Comparison of ENCODE assay signal across 9 mouse cellular contexts in genomic region chr10:61424500-61424899, GRCm38 (mm10). TPM values are rescaled to one million over a fixed set of nuclear protein-coding genes. Genes with fewer than 3 reads are reported as not detected.
DNase-seq lines count a peak whose midpoint lies in the region; ATAC-seq and TF ChIP-seq lines count a peak whose summit lies in the region.
"Had no signal": no experiment of that assay in that cellular context is flagged by ENCODE, and none has a peak within 500 bp of the region (broad histone marks: within the 10 kb centered on the region; RNA-seq: fewer than 3 reads in every experiment).

No protein-coding gene starts in this region.

- no peak for TF ChIP-seq CTCF in kidney, adult 2 months (conservative IDR thresholded peaks at IDR 0.05; ENCODE audit: insufficient read depth, insufficient read length, low read depth, low read length)
- TF ChIP-seq CTCF in hindbrain, postnatal 0 days (IDR thresholded peaks at IDR 0.05; ENCODE audit: low read depth) = no peak

- H3K4me3 ChIP-seq in kidney, embryonic 14.5 days (ENCODE audit: low read length) = no peak overlapping the region
- H3K4me3 ChIP-seq in kidney, adult 2 months (ENCODE audit: insufficient read depth, low read depth, low read length) = no peak overlapping the region
- H3K4me3 ChIP-seq in hindbrain, postnatal 0 days (ENCODE audit: low read length) = no peak overlapping the region

- 38% methylated on average over 7 of the region's 7 CpGs for WGBS in kidney, embryonic 14.5 days
- 10% methylated on average over 7 of the region's 7 CpGs for WGBS in kidney, adult 2 months
- 11% methylated on average over 7 of the region's 7 CpGs for WGBS in hindbrain, postnatal 0 days

- H3K4me1 ChIP-seq in kidney, embryonic 14.5 days (ENCODE audit: control insufficient read depth, insufficient read depth, low read length) = no peaks in the 10 kb centered on the region
- H3K4me1 ChIP-seq in kidney, adult 2 months (ENCODE audit: control insufficient read depth, insufficient read depth, low read length) = peaks cover 5% of the 10 kb centered on the region; the same call in 1 of the 2 replicates
- peaks cover 5% of the 10 kb centered on the region; the same call in 1 of the 2 replicates for H3K4me1 ChIP-seq in hindbrain, postnatal 0 days (ENCODE audit: insufficient read depth, low read length)

- no peak overlapping the region for H3K9ac ChIP-seq in kidney, embryonic 14.5 days (ENCODE audit: low read depth, low read length)
- no peak overlapping the region for H3K9ac ChIP-seq in hindbrain, postnatal 0 days (replicated peaks; ENCODE audit: low read length)

- no peaks in the 10 kb centered on the region for H3K9me3 ChIP-seq in kidney, embryonic 14.5 days (ENCODE audit: control insufficient read depth, low read length)
- no peaks in the 10 kb centered on the region for H3K9me3 ChIP-seq in hindbrain, postnatal 0 days (ENCODE audit: low read length)

- H3K36me3 ChIP-seq in kidney, embryonic 14.5 days (ENCODE audit: control insufficient read depth, insufficient read depth, low read length) = peaks cover 1% of the 10 kb centered on the region; the same call in 1 of the 2 replicates
- H3K36me3 ChIP-seq in kidney, adult 2 months (ENCODE audit: control insufficient read depth, insufficient read depth, low read length) = no peaks in the 10 kb centered on the region
- H3K36me3 ChIP-seq in hindbrain, postnatal 0 days (ENCODE audit: insufficient read depth, low read length) = peaks cover 1% of the 10 kb centered on the region; the same call in 1 of the 2 replicates

- DNase-seq in kidney, adult 2 months = no peak
- DNase-seq in 3T3-L1 (ENCODE audit: low read depth, low spot score) = peak; percentile 13
- DNase-seq in ZHBTc4 (ENCODE audit: low read depth, low spot score) = peak; percentile 73
- DNase-seq in hindbrain, postnatal 0 days (ENCODE audit: low spot score) = peak; percentile 66
- DNase-seq in urinary bladder, postnatal 25 days (ENCODE audit: low spot score) = no peak
- no peak for DNase-seq in layer of hippocampus, postnatal 10 days (ENCODE audit: low spot score in 2 of 2)

- no peak overlapping the region for H3K27ac ChIP-seq in kidney, embryonic 14.5 days (ENCODE audit: low read depth, low read length)
- H3K27ac ChIP-seq in kidney, adult 2 months (ENCODE audit: insufficient read depth, low read depth, low read length) = no peak overlapping the region
- H3K27ac ChIP-seq in hindbrain, postnatal 0 days = no peak overlapping the region

- no peak for TF ChIP-seq POLR2A in kidney, adult 2 months (IDR thresholded peaks at IDR 0.05; ENCODE audit: low read depth, low read length)

- peak; percentile 22; the same call in 1 of the 2 replicates for ATAC-seq in kidney, embryonic 14.5 days (ENCODE audit: low FRiP score, low TSS enrichment)
- ATAC-seq in hindbrain, postnatal 0 days = peak; percentile 68
- no peak for ATAC-seq in granulocyte monocyte progenitor cell, adult 5-6 weeks (replicated peaks; ENCODE audit: poor library complexity, severe bottlenecking)
- ATAC-seq: Patski had no signal

- peaks cover 10% of the 10 kb centered on the region for H3K27me3 ChIP-seq in kidney, embryonic 14.5 days (ENCODE audit: control insufficient read depth, insufficient read depth, low read length)
- H3K27me3 ChIP-seq in kidney, adult 2 months (replicated peaks; ENCODE audit: control insufficient read depth, insufficient read depth, low read length) = no peaks in the 10 kb centered on the region
- H3K27me3 ChIP-seq in hindbrain, postnatal 0 days (ENCODE audit: insufficient read depth, low read length) = peaks cover 5% of the 10 kb centered on the region; the same call in 1 of the 2 replicates
- H3K27me3 ChIP-seq: Patski had no signal

- H3K4me2 ChIP-seq in kidney, embryonic 14.5 days (replicated peaks; ENCODE audit: low read depth, low read length) = no peak overlapping the region
- peak overlapping the region; percentile 30; the same call in 1 of the 2 replicates for H3K4me2 ChIP-seq in hindbrain, postnatal 0 days (ENCODE audit: low read depth, low read length)

RNA-seq across cellular contexts. Expression of gene Nodal, which starts 6.7 kb away (rescaled TPM):
- 0.30 and 0.44 TPM in 2 replicates for polyA plus RNA-seq in kidney, embryonic 14.5 days (2014; fragmentation: Nextera tagmentation; extraction: Ambion mirVana)
- polyA plus RNA-seq in kidney, adult 2 months (2012; rRNA removed) = 0.06 and 0.12 TPM in 2 replicates
- 0.58 and 1.1 TPM in 2 replicates for total RNA-seq in hindbrain, postnatal 0 days (2014; rRNA removed)
- polyA plus RNA-seq in hindbrain, postnatal 0 days (2015; fragmentation: Nextera tagmentation; extraction: Ambion mirVana) = 0.33 and 0.43 TPM in 2 replicates
- total RNA-seq in granulocyte monocyte progenitor cell, adult 5-6 weeks (2014; fragmentation: Nextera tagmentation) = not detected in 2 replicates
- total RNA-seq in granulocyte monocyte progenitor cell, adult 5-6 weeks (2017) = not detected in 2 replicates
- not detected for total RNA-seq in layer of hippocampus, postnatal 10 days (2021)
- polyA plus RNA-seq: Patski had no signal

RNA-seq across cellular contexts. Expression of gene Eif4ebp2, which starts 28.0 kb away (rescaled TPM):
- polyA plus RNA-seq in kidney, embryonic 14.5 days (2014; fragmentation: Nextera tagmentation; extraction: Ambion mirVana) = 54.4 and 61.9 TPM in 2 replicates
- polyA plus RNA-seq in kidney, adult 2 months (2012; rRNA removed) = 127 and 128 TPM in 2 replicates
- total RNA-seq in hindbrain, postnatal 0 days (2014; rRNA removed) = 16.1 and 16.2 TPM in 2 replicates
- 34.9 and 35.9 TPM in 2 replicates for polyA plus RNA-seq in hindbrain, postnatal 0 days (2015; fragmentation: Nextera tagmentation; extraction: Ambion mirVana)
- total RNA-seq in granulocyte monocyte progenitor cell, adult 5-6 weeks (2014; fragmentation: Nextera tagmentation) = 175 and 185 TPM in 2 replicates
- total RNA-seq in granulocyte monocyte progenitor cell, adult 5-6 weeks (2017) = 11.8 and 14.0 TPM in 2 replicates
- total RNA-seq in layer of hippocampus, postnatal 10 days (2021) = 10 to 100 TPM; 46.3 to 49.2 TPM

RNA-seq across cellular contexts. Expression of gene Pald1, which starts 41.2 kb away (rescaled TPM):
- polyA plus RNA-seq in kidney, embryonic 14.5 days (2014; fragmentation: Nextera tagmentation; extraction: Ambion mirVana) = 14.9 and 25.5 TPM in 2 replicates
- polyA plus RNA-seq in kidney, adult 2 months (2012; rRNA removed) = 8.8 and 10.8 TPM in 2 replicates
- 34.3 and 36.0 TPM in 2 replicates for total RNA-seq in hindbrain, postnatal 0 days (2014; rRNA removed)
- 21.7 TPM in 2 replicates for polyA plus RNA-seq in hindbrain, postnatal 0 days (2015; fragmentation: Nextera tagmentation; extraction: Ambion mirVana)
- total RNA-seq in granulocyte monocyte progenitor cell, adult 5-6 weeks (2014; fragmentation: Nextera tagmentation) = not detected in 2 replicates
- not detected in 2 replicates for total RNA-seq in granulocyte monocyte progenitor cell, adult 5-6 weeks (2017)
- 10 to 100 TPM; 20.3 to 20.6 TPM for total RNA-seq in layer of hippocampus, postnatal 10 days (2021)

RNA-seq across cellular contexts. Expression of gene Lrrc20, which starts 51.1 kb away (rescaled TPM):
- polyA plus RNA-seq in kidney, embryonic 14.5 days (2014; fragmentation: Nextera tagmentation; extraction: Ambion mirVana) = 6.3 and 9.0 TPM in 2 replicates
- 4.0 and 4.6 TPM in 2 replicates for polyA plus RNA-seq in kidney, adult 2 months (2012; rRNA removed)
- total RNA-seq in hindbrain, postnatal 0 days (2014; rRNA removed) = 13.5 and 19.6 TPM in 2 replicates
- polyA plus RNA-seq in hindbrain, postnatal 0 days (2015; fragmentation: Nextera tagmentation; extraction: Ambion mirVana) = 9.7 and 10.2 TPM in 2 replicates
- 6.6 and 11.5 TPM in 2 replicates for total RNA-seq in granulocyte monocyte progenitor cell, adult 5-6 weeks (2014; fragmentation: Nextera tagmentation)
- 4.8 and 5.6 TPM in 2 replicates for total RNA-seq in granulocyte monocyte progenitor cell, adult 5-6 weeks (2017)
- total RNA-seq in layer of hippocampus, postnatal 10 days (2021) = 10 to 100 TPM; 16.2 to 16.7 TPM

Comparison
In these comparisons a context has a peak if more than half of its experiments do, and no peak if none do; other contexts are left out.
1. DNase-seq: peak in 3T3-L1 (single experiment), ZHBTc4 (single experiment) and hindbrain, postnatal 0 days (single experiment); none in kidney, adult 2 months (single experiment), urinary bladder, postnatal 25 days (single experiment) and layer of hippocampus, postnatal 10 days (0 of 2).
2. RNA of gene Pald1, which starts 41.2 kb away (total RNA-seq): 34.3 to 36.0 TPM in hindbrain, postnatal 0 days and 20.3 to 20.6 TPM in layer of hippocampus, postnatal 10 days; not detected in granulocyte monocyte progenitor cell, adult 5-6 weeks; every median in the first group is over 10 times any median in the second.